Mouse (Mus musculus) ovary, postnatal 10 days (tissue): Measurements from ENCODE around the gene Smarca4.
A peak's percentile ranks its signal among the peaks of the same experiment; 100 is the strongest.

Source experiments
- DNase-seq: peaks from one replicate; pipeline ENCODE4 v3.0.0; 2022; ENCODE audit warnings: low spot score

Smarca4 gene

DNA sequence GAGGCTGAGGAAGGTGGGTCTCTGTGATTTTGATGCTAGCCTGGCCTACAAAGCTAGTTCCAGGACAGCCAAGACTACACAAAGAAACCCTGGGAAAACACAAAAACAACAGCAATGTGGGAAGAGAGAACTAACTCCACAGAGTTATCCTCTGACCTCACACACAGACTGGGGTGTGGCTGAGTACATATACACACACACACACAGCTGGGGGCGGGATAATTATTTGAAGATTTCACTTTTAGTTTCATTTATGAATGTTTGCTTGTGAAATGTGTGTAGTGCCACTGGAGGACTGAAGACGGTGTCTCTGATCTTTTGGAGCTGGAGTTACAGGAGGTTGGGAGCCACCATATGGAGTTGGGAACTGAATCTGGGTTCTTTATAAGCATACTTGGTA, 14.9 kb upstream of the Smarca4 start:
- no peak for DNase-seq

- no peak for DNase-seq
Observed at GRCm38 (mm10) chr9:21601722-21602399, 14.1 kb upstream of the Smarca4 start.

GRCm38 (mm10) chr9:21604119-21604518, 11.8 kb upstream of the Smarca4 start:
- DNase-seq: no peak

GRCm38 (mm10) chr9:21605865-21606264, 10.1 kb upstream of the Smarca4 start:
- no peak for DNase-seq

GRCm38 (mm10) chr9:21606648-21607047, 9.3 kb upstream of the Smarca4 start:
- no peak for DNase-seq

- no peak for DNase-seq
Observed at GRCm38 (mm10) chr9:21609861-21610260, 6.1 kb upstream of the Smarca4 start.

GRCm38 (mm10) chr9:21614864-21615616, 929 bp upstream of the Smarca4 start:
- no peak for DNase-seq

DNA sequence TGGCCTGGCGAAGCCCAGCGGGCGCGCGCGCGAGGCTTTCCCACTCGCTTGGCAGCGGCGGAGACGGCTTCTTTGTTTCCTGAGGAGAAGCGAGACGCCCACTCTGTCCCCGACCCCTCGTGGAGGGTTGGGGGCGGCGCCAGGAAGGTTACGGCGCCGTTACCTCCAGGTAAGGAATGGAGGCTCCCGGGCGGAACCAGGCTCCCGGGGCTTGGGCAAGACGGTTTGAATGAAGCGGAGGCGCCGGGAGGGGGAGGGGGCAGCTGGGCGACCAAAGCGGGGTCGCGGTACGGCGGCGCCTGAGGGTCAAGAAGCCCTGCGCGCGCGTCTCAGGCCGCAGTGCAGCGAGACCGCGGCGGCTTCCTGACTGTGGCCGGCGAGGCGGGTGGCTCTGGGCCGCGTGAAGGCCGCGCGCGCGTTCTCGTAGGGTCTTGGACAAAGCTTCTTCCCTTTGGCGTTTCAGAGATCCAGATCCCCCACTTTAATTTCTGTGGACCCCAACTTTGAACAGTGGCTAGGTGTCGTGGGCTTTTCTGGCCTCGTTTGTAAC, 338 bp downstream of the Smarca4 start:
- DNase-seq: peak; percentile 87

DNA sequence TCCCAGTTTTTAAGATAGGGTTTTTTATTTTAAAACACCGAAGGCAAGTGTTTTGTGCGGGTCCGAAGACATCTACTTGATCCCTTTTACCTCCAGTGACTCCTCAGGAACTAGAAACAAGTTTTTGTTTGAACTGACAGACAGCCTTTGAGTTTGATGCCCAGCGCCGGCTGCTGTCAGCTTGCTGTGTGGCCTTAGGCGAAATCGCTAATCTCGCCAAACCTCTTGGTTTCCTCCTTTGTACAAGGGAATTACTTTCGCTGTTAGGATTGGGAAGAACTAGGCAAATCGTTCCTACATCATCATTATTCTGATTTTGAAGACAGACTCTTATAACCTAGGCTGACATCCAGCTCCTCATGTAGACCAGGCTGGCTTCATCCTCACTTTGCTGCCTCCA, 1.1 kb downstream of the Smarca4 start:
- DNase-seq: no peak

- no peak for DNase-seq
Observed at GRCm38 (mm10) chr9:21620229-21620628, 4.3 kb downstream of the Smarca4 start.

GRCm38 (mm10) chr9:21622676-21623075, 6.7 kb downstream of the Smarca4 start:
- DNase-seq: no peak

- DNase-seq: no peak
Observed at GRCm38 (mm10) chr9:21625342-21626339, 9.7 kb downstream of the Smarca4 start.

DNA sequence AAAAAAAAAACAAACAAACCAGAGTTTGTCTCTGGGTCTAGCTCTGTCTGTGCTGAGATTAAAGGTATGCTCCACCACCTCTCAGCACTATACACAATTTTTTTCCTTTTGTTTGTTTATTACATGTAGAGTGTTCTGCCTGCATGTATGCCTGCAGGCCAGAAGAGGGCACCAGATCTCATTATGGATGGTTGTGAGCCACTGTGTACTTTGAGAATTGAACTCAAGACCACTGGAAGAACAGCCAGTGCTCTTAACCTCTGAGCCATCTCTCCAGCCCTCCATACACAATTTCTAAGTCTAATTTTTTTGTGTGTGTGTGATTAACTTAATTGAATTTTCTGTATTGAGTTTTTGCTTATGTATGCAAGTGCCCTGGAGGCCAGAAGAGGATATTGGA, 10.6 kb downstream of the Smarca4 start:
- DNase-seq: no peak

GRCm38 (mm10) chr9:21627145-21627795, 11.3 kb downstream of the Smarca4 start:
- no peak for DNase-seq

DNA sequence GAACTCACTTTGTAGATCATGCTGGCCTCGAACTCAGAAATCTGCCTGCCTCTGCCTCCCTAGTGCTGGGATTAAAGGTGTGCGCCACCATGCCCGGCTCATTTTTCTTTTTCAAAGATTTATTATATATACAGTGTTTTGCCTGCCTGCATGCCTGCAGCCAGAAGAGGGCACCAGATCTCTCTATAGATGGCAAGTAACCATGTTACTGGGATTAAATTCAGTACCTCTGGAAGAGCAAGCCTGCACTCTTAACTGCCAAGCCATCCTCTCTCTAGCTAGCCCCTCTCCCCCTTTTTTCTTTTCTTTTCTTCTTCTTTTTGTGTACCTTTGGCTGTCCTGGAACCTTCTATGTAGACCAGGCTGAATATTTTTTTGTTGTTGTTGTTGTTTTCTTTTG, 14.7 kb downstream of the Smarca4 start:
- DNase-seq: no peak

DNA sequence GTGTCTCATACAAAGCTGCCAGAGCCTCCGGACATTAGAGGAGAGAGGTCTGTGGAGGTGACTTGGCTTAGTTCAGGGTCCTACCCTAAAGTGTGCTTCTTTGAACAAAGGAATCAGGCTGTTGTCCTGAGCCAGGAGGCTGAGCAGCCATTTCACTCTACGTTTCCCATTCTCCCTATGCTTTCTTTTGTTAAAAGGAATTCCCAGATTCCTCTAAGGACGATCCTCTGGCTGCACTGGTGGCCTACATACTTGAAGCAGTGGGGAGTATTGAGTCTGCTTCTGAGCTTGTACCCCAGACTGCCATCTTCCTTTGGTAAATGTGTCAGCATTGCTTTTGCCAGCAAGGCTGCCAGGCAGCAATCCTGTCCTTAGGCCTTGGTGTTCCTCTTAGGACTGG, 17.1 kb downstream of the Smarca4 start:
- no peak for DNase-seq

- DNase-seq: no peak
Observed at GRCm38 (mm10) chr9:21635639-21636038, 19.7 kb downstream of the Smarca4 start.

DNA sequence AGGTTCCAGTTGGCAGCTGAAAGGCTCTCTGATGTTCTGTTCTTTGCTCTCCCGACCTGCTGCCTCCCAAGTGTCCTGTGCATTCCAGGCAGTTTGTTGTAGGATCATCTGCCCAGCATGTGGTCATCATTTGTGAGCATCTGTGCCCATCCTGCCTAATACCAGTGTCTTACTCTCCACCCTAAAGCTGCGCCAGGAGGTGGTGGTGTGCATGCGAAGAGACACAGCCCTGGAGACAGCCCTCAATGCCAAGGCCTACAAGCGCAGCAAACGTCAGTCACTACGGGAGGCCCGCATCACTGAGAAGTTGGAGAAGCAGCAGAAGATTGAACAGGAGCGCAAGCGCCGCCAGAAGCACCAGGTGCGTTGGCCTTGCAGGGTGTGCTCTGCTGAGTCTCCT, 23.1 kb downstream of the Smarca4 start:
- no peak for DNase-seq

DNA sequence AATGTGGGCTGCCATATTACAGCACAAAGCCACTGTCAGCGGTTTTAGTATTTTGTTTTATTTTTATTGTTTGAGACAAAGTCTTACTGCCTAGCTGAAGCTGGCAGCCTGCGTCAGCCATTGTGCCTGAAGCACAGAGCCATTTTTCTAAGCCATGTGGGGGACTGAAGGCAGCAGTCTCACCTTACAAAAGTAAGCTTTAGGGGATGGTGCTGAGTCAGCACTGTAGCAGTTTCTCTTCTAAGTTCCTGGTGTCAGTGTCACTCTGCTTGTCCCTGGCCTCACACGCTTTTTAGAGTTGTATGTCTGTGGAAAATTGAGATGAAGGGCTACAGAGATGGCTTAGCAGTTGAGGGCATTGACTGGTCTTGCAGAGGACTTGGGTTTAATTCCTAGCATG, 30.4 kb downstream of the Smarca4 start:
- DNase-seq: no peak

- DNase-seq: no peak
Observed at GRCm38 (mm10) chr9:21647721-21648120, 31.8 kb downstream of the Smarca4 start.

- DNase-seq: no peak
Observed at GRCm38 (mm10) chr9:21652263-21652662, 36.3 kb downstream of the Smarca4 start.

DNA sequence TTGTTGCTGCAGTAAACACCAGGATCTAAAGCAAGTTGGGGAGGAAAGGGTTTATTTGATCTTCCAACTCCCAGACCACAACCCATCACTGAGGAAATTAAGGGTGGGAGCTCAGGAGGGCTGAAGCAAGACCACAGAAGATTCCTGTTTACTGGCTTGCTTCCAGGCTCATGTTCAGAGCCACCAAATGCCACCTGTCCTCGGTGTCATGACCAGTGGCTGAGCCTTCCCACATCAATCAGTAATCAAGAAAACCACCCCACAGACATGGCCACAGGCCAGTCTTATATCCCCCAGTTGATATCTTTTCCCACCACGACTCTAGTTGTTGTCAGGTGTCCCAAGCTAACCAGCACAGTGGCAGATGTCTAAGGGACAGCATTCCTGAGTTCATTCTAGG, 37.3 kb downstream of the Smarca4 start:
- DNase-seq: no peak
